Mouse (Mus musculus) urinary bladder, postnatal 0 days (tissue): ENCODE results near the gene Zfp518a. TPM values are rescaled to one million over a fixed set of nuclear protein-coding genes. Genes with fewer than 3 reads are reported as not detected.

Experiments
- microRNA-seq: library from miRNA; unstranded; fragments of <30 nt; microRNA quantifications from one replicate; pipeline ENCODE4, GENCODE M21; 2016
- polyA plus RNA-seq: library from polyadenylated mRNA; unstranded; fragments of >200 nt; fragmentation: Nextera tagmentation; extraction: Ambion mirVana; gene quantifications from 2 replicates; pipeline ENCODE4 v1.2.1, GENCODE M21; 2015

Zfp518a gene
- polyA plus RNA-seq: 5.5 and 5.7 TPM in 2 replicates

DNA sequence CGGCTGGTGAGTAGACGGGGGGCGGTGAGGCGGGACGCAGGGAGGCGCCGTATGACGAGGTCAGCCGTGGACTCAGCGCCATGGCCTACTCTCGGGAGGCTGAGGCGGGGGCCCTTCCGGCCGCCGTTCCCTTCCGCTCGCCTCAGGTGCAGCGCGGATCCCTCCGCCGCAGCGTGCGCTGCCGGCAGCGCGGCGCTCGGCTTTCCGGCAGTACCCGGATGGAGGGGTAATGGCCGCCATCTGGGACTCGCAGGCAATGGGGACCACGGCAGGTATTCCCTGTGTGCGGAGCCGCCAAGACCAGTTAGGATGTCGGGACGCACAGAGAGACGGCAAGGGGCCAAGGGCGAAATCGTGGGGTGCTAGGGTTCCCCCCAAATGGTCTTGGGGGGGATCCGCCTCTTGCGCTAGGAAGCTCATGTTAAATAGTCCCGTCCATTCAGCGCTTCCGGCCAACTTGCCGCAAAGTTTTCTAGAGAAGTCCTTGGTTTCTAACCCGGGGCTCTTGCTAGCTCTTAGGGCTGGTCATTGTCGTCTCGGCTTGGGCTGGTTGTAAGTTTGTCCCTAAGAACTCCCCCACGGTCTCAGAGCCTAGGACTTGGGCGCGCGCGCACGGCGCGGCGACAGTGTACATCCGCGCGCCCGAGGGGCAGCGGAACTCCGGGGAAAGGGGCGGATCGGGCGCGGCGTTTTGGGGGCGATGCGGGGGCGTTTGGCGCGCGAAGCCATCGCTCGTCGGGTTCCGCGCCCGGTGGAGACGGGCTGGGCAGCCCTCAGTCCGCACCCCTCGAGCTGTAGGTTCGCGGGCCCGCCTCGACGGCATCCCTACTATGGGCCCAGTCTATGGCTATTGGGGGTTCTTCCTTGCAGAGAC lies at the start of gene Zfp518a:
TSS of gene Zfp518a (plus strand) at position 187 of the 874 bp plus-strand sequence.

Small RNA genes lying within 50 kb of the gene (microRNA-seq; reads per million reads assigned to microRNA genes)
- gene Mir8092: not detected

Other genes starting within 250 kb of the Zfp518a start
- 0.13 and 0.26 TPM in 2 replicates for gene Cc2d2b, start 146.0 kb upstream of the Zfp518a start, polyA plus RNA-seq
- gene Ccnj, start 63.4 kb upstream of the Zfp518a start, polyA plus RNA-seq: 2.9 and 3.2 TPM in 2 replicates
- gene Blnk, start 99.8 kb downstream of the Zfp518a start, polyA plus RNA-seq: 3.2 and 3.6 TPM in 2 replicates
- gene Dntt, start 134.6 kb downstream of the Zfp518a start, polyA plus RNA-seq: not detected in 2 replicates
- not detected in 2 replicates for gene Opalin, start 182.4 kb downstream of the Zfp518a start, polyA plus RNA-seq